Mouse (Mus musculus) natural killer cell, adult 2 months (primary cell): ENCODE data around the gene Mbnl2.

Experiments used
- DNase-seq, 2 experiments: peaks; one replicate each; pipeline ENCODE4 v3.0.0; 2022; ENCODE audit warnings: low spot score in 2 of 2

Gene Mbnl2

DNA sequence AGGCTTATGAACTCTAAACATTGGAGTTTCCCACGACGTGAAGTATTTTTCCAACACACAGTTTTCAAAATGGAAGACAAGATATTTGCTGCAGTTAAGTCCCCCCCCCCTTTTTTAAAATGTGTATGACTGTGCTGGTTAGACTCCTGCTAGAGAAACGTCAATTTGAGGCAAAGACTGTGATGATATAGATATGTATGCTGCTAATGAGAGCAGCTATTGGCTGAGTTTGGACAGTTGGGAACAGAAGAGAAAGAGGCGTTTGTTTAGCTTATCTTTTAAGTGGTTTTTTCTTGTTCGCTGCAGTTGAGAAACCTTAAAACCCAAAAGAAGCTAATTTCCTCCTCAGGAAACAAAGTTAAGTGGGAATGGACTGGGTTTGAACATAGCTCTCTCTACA is 106.7 kb downstream of the Mbnl2 start:
- no peak for DNase-seq

- no peak for DNase-seq
Measured at GRCm38 (mm10) chr14:120383186-120383851, 107.8 kb downstream of the Mbnl2 start.

DNA sequence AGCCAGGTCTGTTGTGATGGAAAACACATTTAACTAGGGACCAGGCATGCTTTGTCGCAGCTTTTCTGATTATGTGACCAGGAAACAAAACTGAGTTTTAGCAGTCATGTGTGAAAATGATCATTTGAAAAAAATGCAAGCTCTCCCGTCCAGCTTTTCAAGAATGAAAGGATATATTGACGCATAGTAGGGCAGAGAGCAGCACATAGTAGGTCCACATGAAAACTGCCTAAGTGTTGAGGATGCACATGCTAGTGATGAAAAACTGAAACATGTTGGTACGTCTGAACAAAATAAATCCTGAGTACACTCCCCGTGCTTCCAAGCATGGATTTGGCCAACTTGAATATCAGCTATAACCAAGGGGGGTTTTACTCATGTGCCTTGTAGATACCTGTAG is 109.1 kb downstream of the Mbnl2 start:
- DNase-seq, result no peak

DNA sequence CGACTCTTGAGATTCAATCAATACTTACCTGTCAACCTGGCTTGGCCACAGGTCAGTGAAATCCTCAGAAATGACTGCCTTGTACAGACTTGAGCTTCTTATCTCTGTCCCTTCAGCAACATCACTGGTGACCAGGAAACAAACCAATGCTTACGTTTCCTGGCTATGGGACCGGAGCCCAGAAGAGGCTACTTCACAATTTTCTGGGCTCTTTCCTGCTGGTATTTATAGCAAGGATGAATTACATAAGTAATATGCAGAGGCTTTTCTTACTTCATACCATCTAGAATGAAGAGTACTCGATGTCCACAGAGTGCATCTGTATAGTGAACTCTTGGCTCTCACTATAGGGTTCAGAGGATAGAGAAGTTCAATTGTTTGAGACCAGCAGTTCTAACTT is 111.8 kb downstream of the Mbnl2 start:
- no peak for DNase-seq

DNA sequence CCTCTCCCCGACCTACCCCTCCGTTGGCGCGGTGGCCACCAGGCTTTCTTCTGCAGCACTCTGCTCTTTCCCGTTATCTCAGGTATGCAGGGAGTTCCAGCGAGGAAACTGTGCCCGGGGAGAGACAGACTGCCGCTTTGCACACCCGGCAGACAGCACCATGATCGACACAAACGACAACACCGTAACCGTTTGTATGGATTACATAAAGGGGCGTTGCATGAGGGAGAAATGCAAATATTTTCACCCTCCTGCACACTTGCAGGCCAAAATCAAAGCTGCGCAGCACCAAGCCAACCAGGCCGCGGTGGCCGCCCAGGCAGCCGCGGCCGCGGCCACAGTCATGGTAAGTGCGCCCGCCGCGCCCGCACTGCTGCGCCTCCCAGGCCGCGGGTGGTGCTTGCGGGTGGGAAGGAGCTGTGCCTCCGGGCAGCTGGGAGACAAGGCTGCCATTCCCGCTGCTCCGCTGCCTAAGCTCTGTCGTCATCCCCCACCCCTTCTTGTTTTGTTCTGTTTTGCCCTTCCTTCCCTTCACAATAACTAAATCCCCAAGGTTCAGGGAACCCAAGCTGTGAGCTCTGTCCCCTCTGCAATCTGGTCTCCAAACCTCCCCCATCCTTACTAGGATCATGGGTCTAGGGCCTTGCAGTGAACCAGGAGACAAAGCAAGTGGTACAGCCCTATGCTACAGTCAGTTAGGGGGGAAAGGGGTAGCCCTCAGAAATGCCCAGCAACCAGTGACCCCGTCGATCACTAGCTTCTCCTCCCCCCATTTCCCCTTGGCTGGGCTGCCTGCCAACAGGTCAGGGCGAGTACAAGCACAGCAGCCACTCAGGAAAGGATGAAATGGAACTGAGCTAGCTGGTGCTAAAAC is 113.6 kb downstream of the Mbnl2 start:
- no peak for DNase-seq

GRCm38 (mm10) chr14:120390231-120390944 is 114.9 kb downstream of the Mbnl2 start:
- no peak for DNase-seq

- no peak for DNase-seq
Measured at GRCm38 (mm10) chr14:120391701-120392100, 116.2 kb downstream of the Mbnl2 start.

GRCm38 (mm10) chr14:120392441-120392840 is 117.0 kb downstream of the Mbnl2 start:
- DNase-seq, result no peak

GRCm38 (mm10) chr14:120393441-120393840 is 118.0 kb downstream of the Mbnl2 start:
- no peak for DNase-seq

- DNase-seq, result no peak
Measured at GRCm38 (mm10) chr14:120394216-120394615, 118.7 kb downstream of the Mbnl2 start.

- no peak for DNase-seq
Measured at GRCm38 (mm10) chr14:120394827-120395226, 119.4 kb downstream of the Mbnl2 start.

GRCm38 (mm10) chr14:120395501-120395900 is 120.0 kb downstream of the Mbnl2 start:
- no peak for DNase-seq

GRCm38 (mm10) chr14:120397871-120398647 is 122.6 kb downstream of the Mbnl2 start:
- DNase-seq, result peak; percentile 10 to 51

DNA sequence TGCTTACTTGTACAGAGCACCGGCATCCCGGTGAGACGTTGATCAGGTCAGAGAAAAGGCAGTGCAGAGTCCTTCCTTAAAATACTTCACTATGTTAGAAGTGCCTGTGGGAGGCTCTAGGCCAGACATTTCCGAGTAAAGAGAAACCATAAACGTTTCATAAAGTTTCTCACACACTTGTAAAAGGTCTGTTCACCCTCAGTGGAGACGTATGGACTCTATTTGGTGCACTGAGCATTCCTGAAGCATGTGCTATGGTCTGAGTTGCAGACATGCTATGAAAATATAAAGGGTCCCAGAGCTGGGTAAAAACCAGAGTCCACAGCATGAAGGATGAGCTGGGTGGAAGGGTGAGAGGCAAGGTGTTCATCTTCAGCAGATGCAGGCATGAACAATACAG is 124.1 kb downstream of the Mbnl2 start:
- DNase-seq, result no peak

GRCm38 (mm10) chr14:120401158-120401557 is 125.7 kb downstream of the Mbnl2 start:
- DNase-seq, result no peak

- no peak for DNase-seq
Measured at GRCm38 (mm10) chr14:120402715-120403114, 127.2 kb downstream of the Mbnl2 start.

GRCm38 (mm10) chr14:120404364-120404763 is 128.9 kb downstream of the Mbnl2 start:
- no peak for DNase-seq

- DNase-seq, result peak; percentile 62 to 77
Measured at GRCm38 (mm10) chr14:120404811-120405582, 129.5 kb downstream of the Mbnl2 start.

- no peak for DNase-seq
Measured at GRCm38 (mm10) chr14:120405597-120405996, 130.1 kb downstream of the Mbnl2 start.

- no peak for DNase-seq
Measured at GRCm38 (mm10) chr14:120406271-120406670, 130.8 kb downstream of the Mbnl2 start.

GRCm38 (mm10) chr14:120406820-120407219 is 131.4 kb downstream of the Mbnl2 start:
- DNase-seq, result peak; percentile 39 to 43
